Mouse (Mus musculus) ovary, postnatal 36 days (tissue): ENCODE data around the gene Slc35g1.
"Not testable (repeated sequence)": the region's sequence is repeated elsewhere in the genome, so short reads cannot be mapped to it uniquely, and the experiment has no call there.

Experiments used
- DNase-seq: peaks from one replicate; pipeline ENCODE4 v3.0.0; 2022; ENCODE audit warnings: low spot score, mixed read lengths

Slc35g1 gene

GRCm38 (mm10) chr19:38395701-38396632, at the start of gene Slc35g1:
Slc35g1 (plus strand) TSS chr19:38395980.
- DNase-seq = peak; percentile 71

- DNase-seq = no peak
These were observed 47.3 kb upstream of the Slc35g1 start for GRCm38 (mm10) chr19:38348271-38349012.

- no peak for DNase-seq
These were observed 46.8 kb upstream of the Slc35g1 start for GRCm38 (mm10) chr19:38349013-38349341.

- DNase-seq = no peak
These were observed 44.6 kb upstream of the Slc35g1 start for GRCm38 (mm10) chr19:38351202-38351601.

GRCm38 (mm10) chr19:38351728-38352127, 44.1 kb upstream of the Slc35g1 start:
- no peak for DNase-seq

- no peak for DNase-seq
These were observed 43.2 kb upstream of the Slc35g1 start for GRCm38 (mm10) chr19:38352495-38353130.

GRCm38 (mm10) chr19:38354279-38354678, 41.5 kb upstream of the Slc35g1 start:
- DNase-seq = no peak

GRCm38 (mm10) chr19:38354819-38355360, 40.9 kb upstream of the Slc35g1 start:
- no peak for DNase-seq

- no peak for DNase-seq
These were observed 39.5 kb upstream of the Slc35g1 start for GRCm38 (mm10) chr19:38356211-38356828.

GRCm38 (mm10) chr19:38357956-38358623, 37.7 kb upstream of the Slc35g1 start:
- DNase-seq = no peak

- no peak for DNase-seq
These were observed 36.5 kb upstream of the Slc35g1 start for GRCm38 (mm10) chr19:38359287-38359686.

GRCm38 (mm10) chr19:38361850-38362249, 33.9 kb upstream of the Slc35g1 start:
- DNase-seq = no peak

GRCm38 (mm10) chr19:38363358-38363757, 32.4 kb upstream of the Slc35g1 start:
- DNase-seq = no peak

GRCm38 (mm10) chr19:38363879-38364659, 31.7 kb upstream of the Slc35g1 start:
- no peak for DNase-seq

GRCm38 (mm10) chr19:38364939-38365614, 30.7 kb upstream of the Slc35g1 start:
- DNase-seq = no peak

- DNase-seq = no peak
These were observed 23.2 kb upstream of the Slc35g1 start for GRCm38 (mm10) chr19:38372460-38373102.

- no peak for DNase-seq
These were observed 22.4 kb upstream of the Slc35g1 start for GRCm38 (mm10) chr19:38373371-38373770.

- no peak for DNase-seq
These were observed 12.0 kb upstream of the Slc35g1 start for GRCm38 (mm10) chr19:38383769-38384168.

GRCm38 (mm10) chr19:38387021-38387420, 8.8 kb upstream of the Slc35g1 start:
- not testable (repeated sequence) for DNase-seq
